Mouse (Mus musculus) MEL (cell line): ENCODE measurements around the gene Pcnx3. TPM values are rescaled to one million over a fixed set of nuclear protein-coding genes. Genes with fewer than 3 reads are reported as not detected.

Experiments used
- DNase-seq: peaks from one replicate; pipeline ENCODE4 v3.0.0; 2011; ENCODE audit warnings: low read depth, low spot score
- H3K27ac ChIP-seq: 2 replicates; pipeline ENCODE4 v1.5.1; 2012; ENCODE audit warnings: low read depth, mild to moderate bottlenecking, control low read depth, low read length, moderate library complexity; ENCODE audit not compliant: control insufficient read depth
- H3K27me3 ChIP-seq, 2 experiments: fragments of 150-350 bp in 1 of 2; sonication (generic) in 1 of 2; 2 replicates each; pipeline ENCODE4 v1.6.1; 2012; ENCODE audit warnings: low read length in 2 of 2, mild to moderate bottlenecking in 2 of 2, improper control_type of control experiment in 1 of 2, moderate library complexity in 1 of 2; ENCODE audit not compliant: insufficient read depth in 2 of 2, control insufficient read depth in 1 of 2
- H3K36me3 ChIP-seq, 2 experiments: 2 replicates each; pipeline ENCODE4 v1.6.1; 2012 to 2014; ENCODE audit warnings: low read length in 2 of 2, improper control_type of control experiment in 1 of 2, inconsistent platforms in 1 of 2, mild to moderate bottlenecking in 1 of 2; ENCODE audit not compliant: insufficient read depth in 2 of 2, control insufficient read depth in 1 of 2
- H3K4me1 ChIP-seq, 2 experiments: fragments of 150-350 bp in 1 of 2; sonication (generic) in 1 of 2; 2 replicates each; pipeline ENCODE4 v1.6.1; 2012; ENCODE audit warnings: low read length in 2 of 2, improper control_type of control experiment in 1 of 2, mild to moderate bottlenecking in 1 of 2; ENCODE audit not compliant: insufficient read depth in 2 of 2, control insufficient read depth in 1 of 2
- H3K4me3 ChIP-seq, 2 experiments: fragments of 150-350 bp in 1 of 2; sonication (generic) in 1 of 2; 2 replicates each; pipeline ENCODE4 v1.5.1; 2012; ENCODE audit warnings: low read depth in 2 of 2, low read length in 2 of 2, mild to moderate bottlenecking in 2 of 2, moderate library complexity in 2 of 2, control low read depth in 1 of 2, improper control_type of control experiment in 1 of 2; ENCODE audit not compliant: control insufficient read depth in 1 of 2, insufficient read depth in 1 of 2
- H3K79me2 ChIP-seq: 2 replicates; pipeline ENCODE4 v1.6.1; 2012; ENCODE audit warnings: mild to moderate bottlenecking, low read length, moderate library complexity; ENCODE audit not compliant: control insufficient read depth, poor library complexity, insufficient read depth
- H3K9ac ChIP-seq: 2 replicates; pipeline ENCODE4 v1.6.1; 2012; ENCODE audit warnings: low read depth, mild to moderate bottlenecking, control low read depth, low read length, moderate library complexity; ENCODE audit not compliant: control insufficient read depth, poor library complexity, severe bottlenecking
- H3K9me3 ChIP-seq: fragments of 150-350 bp; sonication (generic); replicated peaks from 2 replicates; pipeline ENCODE4 v1.6.1; 2012; ENCODE audit warnings: mild to moderate bottlenecking, low read length, improper control_type of control experiment, moderate library complexity; ENCODE audit not compliant: insufficient read depth
- CHD1 ChIP-seq: IDR thresholded peaks from 2 replicates; pipeline ENCODE4 v1.6.1; 2012; ENCODE audit warnings: low read depth, mild to moderate bottlenecking, inconsistent platforms, low read length, improper control_type of control experiment
- CHD2 ChIP-seq: IDR thresholded peaks from 2 replicates; pipeline ENCODE4 v1.6.1; 2011; ENCODE audit warnings: low read length, improper control_type of control experiment
- CTCF ChIP-seq, 3 experiments: IDR thresholded peaks in 2 of 3; conservative IDR thresholded peaks in 1 of 3; 2 replicates each; pipeline ENCODE4 v1.5.1; 2011 to 2012; ENCODE audit warnings: low read length in 3 of 3, low read depth in 2 of 3, mild to moderate bottlenecking in 2 of 3, improper control_type of control experiment in 1 of 3, inconsistent platforms in 1 of 3, mixed read lengths in 1 of 3, moderate library complexity in 1 of 3; ENCODE audit not compliant: control insufficient read depth in 1 of 3, insufficient read depth in 1 of 3, poor library complexity in 1 of 3, severe bottlenecking in 1 of 3
- E2F4 ChIP-seq: IDR thresholded peaks from 2 replicates; pipeline ENCODE4 v1.6.1; 2011; ENCODE audit warnings: low read depth, low read length, improper control_type of control experiment, borderline replicate concordance
- ELF1 ChIP-seq: IDR thresholded peaks from 2 replicates; pipeline ENCODE4 v1.6.1; 2014; ENCODE audit warnings: low read depth, mild to moderate bottlenecking, inconsistent platforms, low read length, improper control_type of control experiment, moderate library complexity
- EP300 ChIP-seq, 2 experiments: IDR thresholded peaks; 2 replicates each; pipeline ENCODE4 v1.6.1; 2011; ENCODE audit warnings: improper control_type of control experiment in 2 of 2, low read length in 2 of 2, low read depth in 1 of 2, mild to moderate bottlenecking in 1 of 2
- ETS1 ChIP-seq: IDR thresholded peaks from 2 replicates; pipeline ENCODE4 v1.6.1; 2012; ENCODE audit warnings: low read depth, mild to moderate bottlenecking, inconsistent platforms, low read length, improper control_type of control experiment, moderate library complexity
- GATA1 ChIP-seq: IDR thresholded peaks from 2 replicates; pipeline ENCODE4 v1.6.1; 2011; ENCODE audit warnings: low read depth, low read length, improper control_type of control experiment
- JUND ChIP-seq: IDR thresholded peaks from 2 replicates; pipeline ENCODE4 v1.6.1; 2011; ENCODE audit warnings: low read depth, mild to moderate bottlenecking, improper control_type of control experiment, low read length
- MAFK ChIP-seq: IDR thresholded peaks from 2 replicates; pipeline ENCODE4 v1.6.1; 2011; ENCODE audit warnings: low read depth, mild to moderate bottlenecking, low read length, improper control_type of control experiment, borderline replicate concordance
- MAX ChIP-seq: IDR thresholded peaks from 2 replicates; pipeline ENCODE4 v1.6.1; 2011; ENCODE audit warnings: low read length, improper control_type of control experiment
- MAZ ChIP-seq: IDR thresholded peaks from 2 replicates; pipeline ENCODE4 v1.6.1; 2012; ENCODE audit warnings: low read depth, mild to moderate bottlenecking, inconsistent platforms, low read length, improper control_type of control experiment
- MEF2A ChIP-seq: IDR thresholded peaks from 2 replicates; pipeline ENCODE4 v1.6.1; 2014; ENCODE audit warnings: low read depth, mild to moderate bottlenecking, inconsistent platforms, low read length, improper control_type of control experiment; ENCODE audit not compliant: poor library complexity, insufficient replicate concordance, severe bottlenecking; ENCODE audit errors: extremely low read depth
- NELFE ChIP-seq: IDR thresholded peaks from 2 replicates; pipeline ENCODE4 v1.6.1; 2011; ENCODE audit warnings: low read depth, low read length, improper control_type of control experiment
- POLR2A ChIP-seq, 2 experiments: IDR thresholded peaks; 2 replicates each; pipeline ENCODE4 v1.6.1; 2011 to 2012; ENCODE audit warnings: low read length in 2 of 2, mild to moderate bottlenecking in 2 of 2, control low read depth in 1 of 2, improper control_type of control experiment in 1 of 2, low read depth in 1 of 2, moderate library complexity in 1 of 2; ENCODE audit not compliant: control insufficient read depth in 1 of 2, insufficient read depth in 1 of 2, poor library complexity in 1 of 2
- POLR2AphosphoS2 ChIP-seq: IDR thresholded peaks from 2 replicates; pipeline ENCODE4 v1.6.1; 2011; ENCODE audit warnings: low read length, improper control_type of control experiment
- RCOR1 ChIP-seq: IDR thresholded peaks from 2 replicates; pipeline ENCODE4 v1.6.1; 2012; ENCODE audit warnings: low read depth, mild to moderate bottlenecking, inconsistent platforms, low read length, improper control_type of control experiment
- SIN3A ChIP-seq: IDR thresholded peaks from 2 replicates; pipeline ENCODE4 v1.6.1; 2012; ENCODE audit warnings: low read length, improper control_type of control experiment, inconsistent platforms
- SMC3 ChIP-seq: IDR thresholded peaks from 2 replicates; pipeline ENCODE4 v1.6.1; 2011; ENCODE audit warnings: low read depth, low read length, improper control_type of control experiment
- TAL1 ChIP-seq: IDR thresholded peaks from 2 replicates; pipeline ENCODE4 v1.6.1; 2012; ENCODE audit warnings: mild to moderate bottlenecking, inconsistent platforms, low read length, moderate library complexity, mixed read lengths
- TBP ChIP-seq: IDR thresholded peaks from 2 replicates; pipeline ENCODE4 v1.8.0; 2011; ENCODE audit warnings: low read depth, low read length, improper control_type of control experiment
- UBTF ChIP-seq: IDR thresholded peaks from 2 replicates; pipeline ENCODE4 v1.6.1; 2012; ENCODE audit warnings: low read depth, mild to moderate bottlenecking, inconsistent platforms, low read length, improper control_type of control experiment, moderate library complexity, borderline replicate concordance; ENCODE audit not compliant: insufficient read depth
- USF1 ChIP-seq: IDR thresholded peaks from 2 replicates; pipeline ENCODE4 v1.6.1; 2014; ENCODE audit warnings: low read depth, mild to moderate bottlenecking, inconsistent platforms, low read length, improper control_type of control experiment, moderate library complexity
- ZC3H11A ChIP-seq: IDR thresholded peaks from 2 replicates; pipeline ENCODE4 v1.6.1; 2012; ENCODE audit warnings: low read depth, mild to moderate bottlenecking, inconsistent platforms, low read length, improper control_type of control experiment
- ZKSCAN1 ChIP-seq: IDR thresholded peaks from 2 replicates; pipeline ENCODE4 v1.6.1; 2012; ENCODE audit warnings: low read depth, mild to moderate bottlenecking, inconsistent platforms, low read length, improper control_type of control experiment, moderate library complexity
- ZNF384 ChIP-seq: IDR thresholded peaks from 2 replicates; pipeline ENCODE4 v1.6.1; 2012; ENCODE audit warnings: low read depth, mild to moderate bottlenecking, inconsistent platforms, low read length, improper control_type of control experiment
- polyA plus RNA-seq, 2 experiments: library from polyadenylated mRNA; stranded (reverse) in 1 of 2; unstranded in 1 of 2; fragments of >175 nt in 1 of 2; fragments of >200 nt in 1 of 2; gene quantifications; 2 replicates each; pipeline versions ENCODE4 v1.2.1 to v1.2.4; 2012; ENCODE audit warnings: low replicate concordance in 2 of 2, low read depth in 1 of 2; ENCODE audit not compliant: insufficient read length in 2 of 2, insufficient read depth in 1 of 2, missing spikeins in 1 of 2
- total RNA-seq: library from RNA; depleted of rRNA; stranded (reverse); fragments of 300-350 nt; gene quantifications from 2 replicates; pipeline ENCODE4 v1.2.3, GENCODE M21; 2012

Gene Pcnx3
- total and polyA plus RNA-seq, 3 experiments: 25.3 to 76.4 TPM; not detected in 1

DNA sequence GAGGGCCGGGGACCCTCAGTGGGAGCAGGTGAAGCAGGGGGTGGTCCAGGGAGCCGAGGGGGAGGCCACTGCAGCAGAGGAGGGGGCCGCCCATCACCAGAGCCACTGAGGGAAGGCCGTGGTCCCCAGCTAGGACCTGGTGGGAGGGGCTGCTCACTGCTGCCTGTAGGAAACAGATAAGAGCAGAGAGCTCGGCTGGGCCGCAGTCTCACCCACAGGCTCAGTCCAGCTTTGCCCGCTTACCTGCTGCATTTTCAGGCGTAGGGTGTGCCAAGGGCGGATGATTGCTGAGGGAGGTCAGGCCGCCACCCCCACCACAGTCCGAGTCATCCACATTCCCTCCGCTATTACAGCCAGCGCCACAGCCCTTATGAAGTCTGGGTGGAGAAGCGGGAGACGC, 23.2 kb downstream of the Pcnx3 start (continued):
- no peak for TF ChIP-seq ETS1
- no peak for TF ChIP-seq CTCF (IDR thresholded peaks at IDR 0.05 in 2 of 3, conservative IDR thresholded peaks at IDR 0.05 in 1 of 3; ENCODE audit: control insufficient read depth in 1 of 3, insufficient read depth in 1 of 3, low read depth in 2 of 3, low read length in 3 of 3, poor library complexity in 1 of 3, severe bottlenecking in 1 of 3)

DNA sequence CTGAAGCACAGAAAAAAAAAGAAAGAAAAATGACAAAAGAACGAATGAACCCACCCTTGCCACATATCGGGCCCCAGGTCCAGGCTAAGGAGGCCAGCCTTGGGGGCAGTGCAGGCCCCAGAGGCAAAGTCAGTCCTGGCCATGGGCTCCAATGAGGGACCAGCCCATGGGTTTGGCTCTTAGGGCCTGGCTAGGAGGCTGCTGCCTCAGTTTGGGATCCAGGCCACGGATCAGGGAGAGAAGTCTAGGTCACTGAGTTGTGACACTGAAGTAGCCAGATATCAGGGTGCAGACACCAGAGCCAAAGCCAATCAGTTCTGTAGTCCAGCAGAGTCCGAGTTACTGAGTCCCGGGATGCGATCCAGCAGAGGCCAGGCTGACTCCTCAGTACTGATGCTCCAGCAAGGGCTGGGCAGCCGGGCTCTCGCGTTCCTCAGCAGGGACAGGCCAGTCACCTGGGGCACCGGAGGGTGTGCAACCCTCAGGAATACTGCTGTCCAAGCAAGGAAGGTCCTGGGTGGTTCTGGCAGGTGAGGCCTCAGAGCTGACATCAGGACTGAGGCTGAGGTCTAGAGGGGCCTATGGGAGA, 23.9 kb downstream of the Pcnx3 start:
- Histone ChIP-seq H3K36me3 (peaks cover 0 to 21% of the 10 kb centered on the region in 2 experiments; a peak in 2 of 4 replicates), H3K9me3 (no peaks in the 10 kb centered on the region), H3K9ac (no peak overlapping the region; the same call in 1 of the 2 replicates), H3K4me1 (peaks cover 1 to 34% of the 10 kb centered on the region in 2 experiments; a peak in 3 of 4 replicates), H3K4me3 (no peak overlapping the region), H3K79me2 (no peaks in the 10 kb centered on the region; the same call in 1 of the 2 replicates), H3K27ac (no peak overlapping the region), H3K27me3 (no peaks in the 10 kb centered on the region)
- no peak for TF ChIP-seq SMC3
- DNase-seq: no peak

DNA sequence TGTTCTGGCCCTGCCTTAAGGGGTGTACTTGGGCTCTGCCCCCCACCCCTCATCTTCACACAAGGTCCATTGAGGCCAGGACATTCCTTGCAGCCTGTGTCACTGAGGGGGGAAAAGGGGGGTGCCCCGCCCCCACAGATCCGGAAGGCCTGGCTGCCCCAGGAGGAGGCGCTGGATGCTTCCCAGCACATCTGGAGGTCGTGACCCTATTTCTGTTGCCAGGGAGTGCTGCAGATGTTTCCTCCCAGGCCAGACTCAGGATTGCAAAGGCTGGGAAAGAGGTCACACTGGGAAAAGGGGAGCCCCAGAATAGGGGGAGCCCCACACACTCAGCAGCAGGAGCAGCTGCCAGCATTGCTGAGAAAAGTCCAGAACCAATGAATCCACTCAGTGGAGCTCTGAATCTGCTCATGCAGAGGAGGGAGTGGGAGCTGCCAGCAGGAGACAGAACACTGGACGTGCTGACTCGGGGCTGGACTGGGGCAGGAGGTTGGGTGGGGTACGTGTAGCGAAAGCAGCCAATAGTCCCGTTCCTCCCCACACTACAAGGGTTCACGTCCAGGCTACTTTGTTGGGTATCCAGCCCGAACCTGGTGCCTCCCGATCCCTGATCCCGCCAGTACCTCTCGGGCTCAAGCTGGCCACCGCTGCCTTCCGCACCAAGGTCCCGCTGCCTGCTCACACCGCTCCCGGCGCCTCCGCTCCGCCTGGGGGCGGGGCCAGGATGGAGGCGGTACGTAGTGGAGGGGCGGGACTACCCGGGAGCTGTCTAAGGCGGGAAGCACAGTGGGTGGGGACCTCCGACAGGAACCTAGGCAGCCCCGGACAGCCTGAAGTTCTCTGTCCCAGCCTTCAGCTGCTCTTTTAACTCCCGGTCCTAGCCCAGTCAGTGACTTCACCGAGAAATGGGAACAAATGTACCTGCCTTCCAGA, 25.5 kb downstream of the Pcnx3 start, which contains the start of gene Sipa1:
Gene Sipa1 (minus strand): TSS at position 727 of the 933 bp plus-strand sequence.
- peak within 1 kb of the TSS; percentile 74 for H3K9ac ChIP-seq
- no peaks in the 10 kb centered on the region for H3K27me3 ChIP-seq
- H3K4me1 ChIP-seq: peaks cover 1 to 34% of the 10 kb centered on the region in 2 experiments; a peak in 3 of 4 replicates
- peak within 1 kb of the TSS; percentile 90 for H3K27ac ChIP-seq
- H3K4me3 ChIP-seq: peak within 1 kb of the TSS; percentile 65 to 69
- H3K36me3 ChIP-seq: peaks cover 0 to 21% of the 10 kb centered on the region in 2 experiments; a peak in 2 of 4 replicates
- H3K79me2 ChIP-seq: no peaks in the 10 kb centered on the region; the same call in 1 of the 2 replicates
- H3K9me3 ChIP-seq: no peaks in the 10 kb centered on the region
- peak; percentile 95 for DNase-seq
- no peak for TF ChIP-seq CTCF (IDR thresholded peaks at IDR 0.05 in 2 of 3, conservative IDR thresholded peaks at IDR 0.05 in 1 of 3; ENCODE audit: control insufficient read depth in 1 of 3, insufficient read depth in 1 of 3, low read depth in 2 of 3, low read length in 3 of 3, poor library complexity in 1 of 3, severe bottlenecking in 1 of 3)
- TF ChIP-seq USF1: no peak
- no peak for TF ChIP-seq ELF1
- TF ChIP-seq ZKSCAN1: no peak
- peak; percentile 11; the same call in 1 of the 2 replicates for TF ChIP-seq TBP
- TF ChIP-seq MAX: no peak
- peak; percentile 29; the same call in 1 of the 2 replicates for TF ChIP-seq SIN3A
- TF ChIP-seq E2F4: peak; percentile 34; the same call in 1 of the 2 replicates
- TF ChIP-seq RCOR1: no peak
- no peak for TF ChIP-seq ETS1
- TF ChIP-seq MAZ: no peak
- TF ChIP-seq EP300 (IDR thresholded peaks at IDR 0.05; ENCODE audit: low read depth in 1 of 2, low read length in 2 of 2): no peak
- TF ChIP-seq POLR2AphosphoS2: peak; percentile 91
- no peak for TF ChIP-seq ZNF384
- no peak for TF ChIP-seq UBTF
- no peak for TF ChIP-seq SMC3
- no peak for TF ChIP-seq GATA1
- TF ChIP-seq CHD1: no peak
- TF ChIP-seq NELFE: peak; percentile 65
- peak; percentile 58 to 78; a peak in 2 of 4 replicates for TF ChIP-seq POLR2A (IDR thresholded peaks at IDR 0.05; ENCODE audit: control insufficient read depth in 1 of 2, insufficient read depth in 1 of 2, low read depth in 1 of 2, low read length in 2 of 2, poor library complexity in 1 of 2)
- TF ChIP-seq JUND: no peak
- TF ChIP-seq MAFK: no peak
- no peak for TF ChIP-seq TAL1
- TF ChIP-seq MEF2A: no peak
- no peak for TF ChIP-seq CHD2
- no peak for TF ChIP-seq ZC3H11A
